ENCODE assay signal across 8 mouse cellular contexts in genomic region chr3:103140095-103140838, GRCm38 (mm10). TPM values are rescaled to one million over a fixed set of nuclear protein-coding genes. Genes with fewer than 3 reads are reported as not detected.
DNase-seq lines count a peak whose midpoint lies in the region; ATAC-seq and TF ChIP-seq lines count a peak whose summit lies in the region.
"Not testable (repeated sequence)": the region's sequence is repeated elsewhere in the genome, so short reads cannot be mapped to it uniquely, and the experiment has no call there.

No protein-coding gene starts in this region.

- not testable (repeated sequence) for H3K4me3 ChIP-seq in ES-Bruce4 (ENCODE audit: low read depth, low read length); thymus, adult 2 months (ENCODE audit: control insufficient read depth, insufficient read depth, low read length)
- H3K4me3 ChIP-seq in lung, adult 2 months (replicated peaks; ENCODE audit: extremely low read depth, low read depth, low read length): peak overlapping the region; percentile 13

- H3K27ac ChIP-seq in ES-Bruce4 (ENCODE audit: insufficient read depth, low read length): peak overlapping the region; percentile 36; the same call in 1 of the 2 replicates
- H3K27ac ChIP-seq in thymus, adult 2 months (ENCODE audit: control insufficient read depth, insufficient read depth, low read length): not testable (repeated sequence)

- intact Hi-C loops in heart, postnatal 36 days (cut with DNase I): not testable (repeated sequence)

- peak; percentile 56 for DNase-seq in c-Kit-positive CD71-positive TER-119-negative erythroid progenitor cells, embryonic 14.5 days (ENCODE audit: low read depth)
- DNase-seq in heart, postnatal 36 days: peak; percentile 51 to 52
- peak; percentile 9 for DNase-seq in layer of hippocampus, adult 11-12 months (ENCODE audit: low spot score)
- not testable (repeated sequence) for DNase-seq in lung, adult 2 months
- DNase-seq in naive thymus-derived CD4-positive, alpha-beta T cell, adult 2 months (ENCODE audit: low read depth): peak; percentile 29
- DNase-seq in thymus, adult 2 months: peak; percentile 13

- peak; percentile 85 for ATAC-seq in granulocyte monocyte progenitor cell, adult 5-6 weeks (replicated peaks; ENCODE audit: poor library complexity, severe bottlenecking)

- TF ChIP-seq EP300 in ES-Bruce4 (IDR thresholded peaks at IDR 0.05; ENCODE audit: insufficient read depth, low read depth, low read length): not testable (repeated sequence)

- H3K27me3 ChIP-seq in ES-Bruce4 (ENCODE audit: control insufficient read depth, insufficient read depth, low read length, poor library complexity, severe bottlenecking); thymus, adult 2 months (ENCODE audit: control insufficient read depth, insufficient read depth, low read length): not testable (repeated sequence)

- TF ChIP-seq POLR2A in ES-Bruce4 (IDR thresholded peaks at IDR 0.05; ENCODE audit: insufficient read depth, low read length); thymus, adult 2 months (IDR thresholded peaks at IDR 0.05; ENCODE audit: control insufficient read depth, extremely low read depth, insufficient read depth, low read length, poor library complexity): not testable (repeated sequence)
- peak; percentile 19; the same call in 1 of the 2 replicates for TF ChIP-seq POLR2A in lung, adult 2 months (IDR thresholded peaks at IDR 0.05; ENCODE audit: borderline replicate concordance, extremely low read depth, low read depth, low read length)

- H3K36me3 ChIP-seq in ES-Bruce4 (ENCODE audit: control insufficient read depth, insufficient read depth, low read length, poor library complexity, severe bottlenecking): peaks cover 11% of the 10 kb centered on the region; the same call in 1 of the 2 replicates
- not testable (repeated sequence) for H3K36me3 ChIP-seq in thymus, adult 2 months (ENCODE audit: control insufficient read depth, insufficient read depth, low read length)

- 32% methylated on average over 11 of the region's 11 CpGs for WGBS in lung, adult 2 months
- 13% methylated on average over 11 of the region's 11 CpGs for WGBS in thymus, adult 2 months

- H3K9ac ChIP-seq in ES-Bruce4 (ENCODE audit: low read depth, poor library complexity, severe bottlenecking): peak overlapping the region; percentile 40; the same call in 1 of the 2 replicates

- H3K4me1 ChIP-seq in ES-Bruce4 (ENCODE audit: control insufficient read depth, insufficient read depth, low read length): peaks cover 10% of the 10 kb centered on the region
- H3K4me1 ChIP-seq in lung, adult 2 months (ENCODE audit: control insufficient read depth, insufficient read depth, low read length): not testable (repeated sequence)
- peaks cover 14% of the 10 kb centered on the region for H3K4me1 ChIP-seq in thymus, adult 2 months (replicated peaks; ENCODE audit: control insufficient read depth, insufficient read depth, low read length)

- not testable (repeated sequence) for H3K9me3 ChIP-seq in ES-Bruce4 (replicated peaks; ENCODE audit: control insufficient read depth, insufficient read depth, low read length, poor library complexity, severe bottlenecking)

- TF ChIP-seq CTCF in ES-Bruce4 (IDR thresholded peaks at IDR 0.05; ENCODE audit: low read depth, low read length); lung, adult 2 months (IDR thresholded peaks at IDR 0.05; ENCODE audit: insufficient read depth, low read length); thymus, adult 2 months (IDR thresholded peaks at IDR 0.05; ENCODE audit: borderline replicate concordance, control insufficient read depth, extremely low read depth, insufficient read depth, low read length, poor library complexity): not testable (repeated sequence)

RNA-seq across cellular contexts. Expression of gene Bcas2, which starts 31.2 kb away (rescaled TPM):
- polyA plus RNA-seq in ES-Bruce4 (2011; ENCODE audit: insufficient read depth, insufficient read length, low read depth, missing spikeins): 186 and 192 TPM in 2 replicates
- 89.9 and 107 TPM in 2 replicates for total RNA-seq in granulocyte monocyte progenitor cell, adult 5-6 weeks (2014; fragmentation: Nextera tagmentation)
- 136 and 172 TPM in 2 replicates for total RNA-seq in granulocyte monocyte progenitor cell, adult 5-6 weeks (2017)
- total RNA-seq in heart, postnatal 36 days (2021): 10 to 100 TPM; 50.4 to 54.6 TPM
- 18.4 and 25.4 TPM in 2 replicates for polyA plus RNA-seq in lung, adult 2 months (2012; rRNA removed)
- polyA plus RNA-seq in thymus, adult 2 months (2012; rRNA removed): 38.5 and 39.0 TPM in 2 replicates

RNA-seq across cellular contexts. Expression of gene Dennd2c, which starts 37.9 kb away (rescaled TPM):
- 22.4 and 22.9 TPM in 2 replicates for polyA plus RNA-seq in ES-Bruce4 (2011; ENCODE audit: insufficient read depth, insufficient read length, low read depth, missing spikeins)
- total RNA-seq in granulocyte monocyte progenitor cell, adult 5-6 weeks (2014; fragmentation: Nextera tagmentation): 0.94 and 4.1 TPM in 2 replicates
- total RNA-seq in granulocyte monocyte progenitor cell, adult 5-6 weeks (2017): 0.82 and 1.5 TPM in 2 replicates
- total RNA-seq in heart, postnatal 36 days (2021): 1 to 10 TPM; 1.9 to 2.2 TPM
- polyA plus RNA-seq in lung, adult 2 months (2012; rRNA removed): 1.2 and 3.7 TPM in 2 replicates
- polyA plus RNA-seq in thymus, adult 2 months (2012; rRNA removed): 1.5 and 2.2 TPM in 2 replicates
